Mouse (Mus musculus): ENCODE results near the gene Plscr3. TPM values are rescaled to one million over a fixed set of nuclear protein-coding genes. Genes with fewer than 3 reads are reported as not detected.

Plscr3 gene
- polyA plus RNA-seq, 1 experiment from 2014 or later = 39.8 TPM

DNA sequence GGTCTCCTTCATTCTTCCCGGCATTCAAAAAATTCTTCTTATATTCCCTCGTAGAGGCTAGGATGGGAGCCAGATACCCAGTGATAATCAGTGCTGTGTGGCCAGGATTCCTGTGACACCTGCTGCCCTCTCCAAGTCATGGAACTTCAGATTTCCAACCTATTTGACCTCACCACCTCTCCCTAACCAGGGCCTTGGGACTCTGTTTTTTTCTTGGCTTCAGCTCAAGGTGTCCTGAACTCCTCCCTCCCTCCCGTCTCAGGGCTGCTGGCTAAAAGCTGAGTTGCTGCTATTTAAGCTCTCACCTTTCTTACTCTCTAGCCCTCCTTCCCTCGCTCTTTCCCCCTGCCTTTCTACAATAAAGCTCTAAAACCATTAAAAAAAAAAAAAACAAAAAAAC lies 53.7 kb downstream of the Plscr3 start:
- Histone ChIP-seq H3K27ac (peak overlapping the region; percentile 99), H3K36me3 (replicated peaks; ENCODE audit: control insufficient read depth, insufficient read depth) (peaks cover 13% of the 10 kb centered on the region), H3K4me2 (replicated peaks) (peak overlapping the region; percentile 98), H3K4me1 (replicated peaks; ENCODE audit: control insufficient read depth, insufficient read depth, low read length) (peaks cover 29% of the 10 kb centered on the region), H3K4me3 (replicated peaks; ENCODE audit: low read length) (peak overlapping the region; percentile 93), H3K27me3 (ENCODE audit: control insufficient read depth, insufficient read depth, low read length) (no peaks in the 10 kb centered on the region), H3K9ac (peak overlapping the region; percentile 99), H3K9me3 (ENCODE audit: control insufficient read depth, low read length) (no peaks in the 10 kb centered on the region)
- 28% methylated on average over 4 of the region's 4 CpGs for WGBS
- DNase-seq (ENCODE audit: low spot score) (no peak), ATAC-seq (ENCODE audit: low FRiP score) (no peak)

- H3K9ac ChIP-seq = peak within 1 kb of the TSS; percentile 99
- DNase-seq (ENCODE audit: low spot score) (peak; percentile 91), ATAC-seq (ENCODE audit: low FRiP score) (peak; percentile 92)
- H3K4me2 ChIP-seq (replicated peaks) = peak within 1 kb of the TSS; percentile 98
- H3K9me3 ChIP-seq (ENCODE audit: control insufficient read depth, low read length) = no peaks in the 10 kb centered on the region
- WGBS = under 1% methylated on average over 38 of the region's 38 CpGs
- peak within 1 kb of the TSS; percentile 93 for H3K4me3 ChIP-seq (replicated peaks; ENCODE audit: low read length)
- peaks cover 22% of the 10 kb centered on the region for H3K36me3 ChIP-seq (replicated peaks; ENCODE audit: control insufficient read depth, insufficient read depth)
- H3K27me3 ChIP-seq (ENCODE audit: control insufficient read depth, insufficient read depth, low read length) = no peaks in the 10 kb centered on the region
- H3K27ac ChIP-seq = peak within 1 kb of the TSS; percentile 99
- H3K4me1 ChIP-seq (replicated peaks; ENCODE audit: control insufficient read depth, insufficient read depth, low read length) = peaks cover 29% of the 10 kb centered on the region
Measured at GRCm38 (mm10) chr11:69900471-69901405, 54.6 kb downstream of the Plscr3 start, which contains the start of the genes 2810408A11Rik and Neurl4. Gene 2810408A11Rik, minus strand, starts transcription at chr11:69900987. Gene Neurl4, plus strand, starts transcription at chr11:69901072.

DNA sequence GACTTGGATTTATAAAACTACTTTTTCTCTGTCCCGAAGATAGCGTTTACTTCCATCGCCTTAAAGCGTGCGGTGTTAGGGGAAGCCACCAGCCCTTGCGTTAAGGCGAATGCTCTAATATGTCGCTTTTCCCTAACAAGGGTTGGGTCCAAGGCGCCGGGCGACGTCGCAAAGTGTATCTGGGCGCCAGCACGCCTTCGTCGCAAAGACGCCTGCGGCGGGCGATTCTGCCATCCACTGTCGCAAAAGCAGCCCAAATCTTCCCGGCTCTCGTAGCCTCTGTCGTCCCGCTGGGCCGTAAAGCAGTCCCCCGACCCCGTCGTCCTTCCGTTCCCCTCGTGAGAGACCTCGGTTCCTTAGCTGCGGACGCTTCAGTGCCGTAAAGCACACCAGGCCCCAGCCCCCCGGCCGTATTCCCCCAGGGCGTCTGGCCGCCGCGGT lies 55.2 kb downstream of the Plscr3 start:
- peak overlapping the region; percentile 93 for H3K4me3 ChIP-seq (replicated peaks; ENCODE audit: low read length)
- H3K4me2 ChIP-seq (replicated peaks) = peak overlapping the region; percentile 98
- peak overlapping the region; percentile 99 for H3K27ac ChIP-seq
- peak; percentile 83 for ATAC-seq (ENCODE audit: low FRiP score)
- peaks cover 29% of the 10 kb centered on the region for H3K36me3 ChIP-seq (replicated peaks; ENCODE audit: control insufficient read depth, insufficient read depth)
- peak overlapping the region; percentile 99 for H3K9ac ChIP-seq
- no peaks in the 10 kb centered on the region for H3K9me3 ChIP-seq (ENCODE audit: control insufficient read depth, low read length)
- no peaks in the 10 kb centered on the region for H3K27me3 ChIP-seq (ENCODE audit: control insufficient read depth, insufficient read depth, low read length)
- DNase-seq (ENCODE audit: low spot score) = peak; percentile 95
- peaks cover 29% of the 10 kb centered on the region for H3K4me1 ChIP-seq (replicated peaks; ENCODE audit: control insufficient read depth, insufficient read depth, low read length)
- under 1% methylated on average over 42 of the region's 42 CpGs for WGBS

Small RNA genes within 50 kb of the gene (microRNA-seq; reads per million reads assigned to microRNA genes)
- not detected for gene Mir6924

Other genes starting within 250 kb of the Plscr3 start
- 72.1 and 94.2 TPM in 2 replicates for gene Atp1b2, start 240.4 kb upstream of the Plscr3 start, polyA plus RNA-seq (2014; fragmentation: Nextera tagmentation; extraction: Ambion mirVana)
- gene Shbg, start 228.5 kb upstream of the Plscr3 start, polyA plus RNA-seq (2014; fragmentation: Nextera tagmentation; extraction: Ambion mirVana) = not detected in 2 replicates
- gene Sat2, start 224.4 kb upstream of the Plscr3 start, polyA plus RNA-seq (2014; fragmentation: Nextera tagmentation; extraction: Ambion mirVana) = 16.9 and 24.5 TPM in 2 replicates
- 27.9 and 35.1 TPM in 2 replicates for gene Fxr2, start 213.4 kb upstream of the Plscr3 start, polyA plus RNA-seq (2014; fragmentation: Nextera tagmentation; extraction: Ambion mirVana)
- gene Sox15, start 191.1 kb upstream of the Plscr3 start, polyA plus RNA-seq (2014; fragmentation: Nextera tagmentation; extraction: Ambion mirVana) = not detected in 2 replicates
- gene Mpdu1, start 183.7 kb upstream of the Plscr3 start, polyA plus RNA-seq (2014; fragmentation: Nextera tagmentation; extraction: Ambion mirVana) = 47.4 and 63.7 TPM in 2 replicates
- gene Cd68, start 180.2 kb upstream of the Plscr3 start, polyA plus RNA-seq (2014; fragmentation: Nextera tagmentation; extraction: Ambion mirVana) = 8.0 and 10.3 TPM in 2 replicates
- 559 and 579 TPM in 2 replicates for gene Eif4a1, start 174.0 kb upstream of the Plscr3 start, polyA plus RNA-seq (2014; fragmentation: Nextera tagmentation; extraction: Ambion mirVana)
- gene Senp3, start 164.3 kb upstream of the Plscr3 start, polyA plus RNA-seq (2014; fragmentation: Nextera tagmentation; extraction: Ambion mirVana) = 96.2 and 99.2 TPM in 2 replicates
- 0.20 and 0.55 TPM in 2 replicates for gene Tnfsf13, start 160.6 kb upstream of the Plscr3 start, polyA plus RNA-seq (2014; fragmentation: Nextera tagmentation; extraction: Ambion mirVana)
- 4.2 and 5.0 TPM in 2 replicates for gene Tnfsf12, start 150.5 kb upstream of the Plscr3 start, polyA plus RNA-seq (2014; fragmentation: Nextera tagmentation; extraction: Ambion mirVana)
- 1.1 and 2.6 TPM in 2 replicates for gene Tnfsfm13, start 150.3 kb upstream of the Plscr3 start, polyA plus RNA-seq (2014; fragmentation: Nextera tagmentation; extraction: Ambion mirVana)
- gene Polr2a, start 87.7 kb upstream of the Plscr3 start, polyA plus RNA-seq (2014; fragmentation: Nextera tagmentation; extraction: Ambion mirVana) = 24.3 and 26.9 TPM in 2 replicates
- gene Slc35g3, start 84.4 kb upstream of the Plscr3 start, polyA plus RNA-seq (2014; fragmentation: Nextera tagmentation; extraction: Ambion mirVana) = 0.27 and 0.39 TPM in 2 replicates
- gene Zbtb4, start 80.5 kb upstream of the Plscr3 start, polyA plus RNA-seq (2014; fragmentation: Nextera tagmentation; extraction: Ambion mirVana) = 4.6 TPM in 2 replicates
- gene Chrnb1, start 50.4 kb upstream of the Plscr3 start, polyA plus RNA-seq (2014; fragmentation: Nextera tagmentation; extraction: Ambion mirVana) = 1.4 and 1.6 TPM in 2 replicates
- gene Fgf11, start 44.5 kb upstream of the Plscr3 start, polyA plus RNA-seq (2014; fragmentation: Nextera tagmentation; extraction: Ambion mirVana) = 4.3 TPM in 2 replicates
- gene Tmem102, start 40.8 kb upstream of the Plscr3 start, polyA plus RNA-seq (2014; fragmentation: Nextera tagmentation; extraction: Ambion mirVana) = 0.90 and 1.9 TPM in 2 replicates
- gene Gm39566, start 31.1 kb upstream of the Plscr3 start, polyA plus RNA-seq (2014; fragmentation: Nextera tagmentation; extraction: Ambion mirVana) = not detected in 2 replicates
- not detected in 2 replicates for gene Spem2, start 27.9 kb upstream of the Plscr3 start, polyA plus RNA-seq (2014; fragmentation: Nextera tagmentation; extraction: Ambion mirVana)
- 0.40 and 0.44 TPM in 2 replicates for gene Spem1, start 24.2 kb upstream of the Plscr3 start, polyA plus RNA-seq (2014; fragmentation: Nextera tagmentation; extraction: Ambion mirVana)
- 22.3 and 24.7 TPM in 2 replicates for gene Nlgn2, start 8.6 kb upstream of the Plscr3 start, polyA plus RNA-seq (2014; fragmentation: Nextera tagmentation; extraction: Ambion mirVana)
- gene Tmem256, start 7.9 kb upstream of the Plscr3 start, polyA plus RNA-seq (2014; fragmentation: Nextera tagmentation; extraction: Ambion mirVana) = 321 and 409 TPM in 2 replicates
- not detected in 2 replicates for gene Tnk1, start 12.4 kb downstream of the Plscr3 start, polyA plus RNA-seq (2014; fragmentation: Nextera tagmentation; extraction: Ambion mirVana)
- not detected in 2 replicates for gene Tmem95, start 31.6 kb downstream of the Plscr3 start, polyA plus RNA-seq (2014; fragmentation: Nextera tagmentation; extraction: Ambion mirVana)
- gene Kctd11, start 35.0 kb downstream of the Plscr3 start, polyA plus RNA-seq (2014; fragmentation: Nextera tagmentation; extraction: Ambion mirVana) = 2.2 and 2.3 TPM in 2 replicates
- 0.20 and 0.33 TPM in 2 replicates for gene Acap1, start 49.2 kb downstream of the Plscr3 start, polyA plus RNA-seq (2014; fragmentation: Nextera tagmentation; extraction: Ambion mirVana)
- 5.4 and 7.6 TPM in 2 replicates for gene 2810408A11Rik, start 54.6 kb downstream of the Plscr3 start, polyA plus RNA-seq (2014; fragmentation: Nextera tagmentation; extraction: Ambion mirVana)
- 25.6 and 28.1 TPM in 2 replicates for gene Neurl4, start 54.7 kb downstream of the Plscr3 start, polyA plus RNA-seq (2014; fragmentation: Nextera tagmentation; extraction: Ambion mirVana)
- gene Gps2, start 67.5 kb downstream of the Plscr3 start, polyA plus RNA-seq (2014; fragmentation: Nextera tagmentation; extraction: Ambion mirVana) = 50.4 and 56.5 TPM in 2 replicates
- 1,061 and 1,077 TPM in 2 replicates for gene Eif5a, start 75.6 kb downstream of the Plscr3 start, polyA plus RNA-seq (2014; fragmentation: Nextera tagmentation; extraction: Ambion mirVana)
- 7.1 and 7.3 TPM in 2 replicates for gene Ybx2, start 89.4 kb downstream of the Plscr3 start, polyA plus RNA-seq (2014; fragmentation: Nextera tagmentation; extraction: Ambion mirVana)
- gene Slc2a4, start 101.8 kb downstream of the Plscr3 start, polyA plus RNA-seq (2014; fragmentation: Nextera tagmentation; extraction: Ambion mirVana) = 2.2 and 2.3 TPM in 2 replicates
- gene Cldn7, start 118.4 kb downstream of the Plscr3 start, polyA plus RNA-seq (2014; fragmentation: Nextera tagmentation; extraction: Ambion mirVana) = 0.32 and 0.47 TPM in 2 replicates
- gene Ctdnep1, start 134.8 kb downstream of the Plscr3 start, polyA plus RNA-seq (2014; fragmentation: Nextera tagmentation; extraction: Ambion mirVana) = 25.5 and 29.4 TPM in 2 replicates
- 168 and 169 TPM in 2 replicates for gene Elp5, start 136.1 kb downstream of the Plscr3 start, polyA plus RNA-seq (2014; fragmentation: Nextera tagmentation; extraction: Ambion mirVana)
- 624 and 628 TPM in 2 replicates for gene Gabarap, start 144.8 kb downstream of the Plscr3 start, polyA plus RNA-seq (2014; fragmentation: Nextera tagmentation; extraction: Ambion mirVana)
- gene Phf23, start 149.4 kb downstream of the Plscr3 start, polyA plus RNA-seq (2014; fragmentation: Nextera tagmentation; extraction: Ambion mirVana) = 38.0 and 38.4 TPM in 2 replicates
- gene Dvl2, start 154.2 kb downstream of the Plscr3 start, polyA plus RNA-seq (2014; fragmentation: Nextera tagmentation; extraction: Ambion mirVana) = 17.9 and 20.9 TPM in 2 replicates
- gene Acadvl, start 169.0 kb downstream of the Plscr3 start, polyA plus RNA-seq (2014; fragmentation: Nextera tagmentation; extraction: Ambion mirVana) = 49.9 and 56.1 TPM in 2 replicates
- 25.6 and 26.6 TPM in 2 replicates for gene Dlg4, start 170.6 kb downstream of the Plscr3 start, polyA plus RNA-seq (2014; fragmentation: Nextera tagmentation; extraction: Ambion mirVana)
- 2.4 and 4.1 TPM in 2 replicates for gene Asgr1, start 207.7 kb downstream of the Plscr3 start, polyA plus RNA-seq (2014; fragmentation: Nextera tagmentation; extraction: Ambion mirVana)
- gene Asgr2, start 246.3 kb downstream of the Plscr3 start, polyA plus RNA-seq (2014; fragmentation: Nextera tagmentation; extraction: Ambion mirVana) = not detected in 2 replicates